Mouse (Mus musculus): ENCODE results near the gene Macf1.

GRCm38 (mm10) chr4:123605309-123605708, 78.9 kb downstream of the Macf1 start:
- TF ChIP-seq CTCF (IDR thresholded peaks at IDR 0.05; ENCODE audit: low read depth, low read length): no peak
- TF ChIP-seq POLR2A (IDR thresholded peaks at IDR 0.05; ENCODE audit: insufficient read depth, low read length): no peak
- no peak for TF ChIP-seq EP300 (IDR thresholded peaks at IDR 0.05; ENCODE audit: insufficient read depth, low read depth, low read length)

All from ES-Bruce4 (cell line).